In the genomic region with DNA sequence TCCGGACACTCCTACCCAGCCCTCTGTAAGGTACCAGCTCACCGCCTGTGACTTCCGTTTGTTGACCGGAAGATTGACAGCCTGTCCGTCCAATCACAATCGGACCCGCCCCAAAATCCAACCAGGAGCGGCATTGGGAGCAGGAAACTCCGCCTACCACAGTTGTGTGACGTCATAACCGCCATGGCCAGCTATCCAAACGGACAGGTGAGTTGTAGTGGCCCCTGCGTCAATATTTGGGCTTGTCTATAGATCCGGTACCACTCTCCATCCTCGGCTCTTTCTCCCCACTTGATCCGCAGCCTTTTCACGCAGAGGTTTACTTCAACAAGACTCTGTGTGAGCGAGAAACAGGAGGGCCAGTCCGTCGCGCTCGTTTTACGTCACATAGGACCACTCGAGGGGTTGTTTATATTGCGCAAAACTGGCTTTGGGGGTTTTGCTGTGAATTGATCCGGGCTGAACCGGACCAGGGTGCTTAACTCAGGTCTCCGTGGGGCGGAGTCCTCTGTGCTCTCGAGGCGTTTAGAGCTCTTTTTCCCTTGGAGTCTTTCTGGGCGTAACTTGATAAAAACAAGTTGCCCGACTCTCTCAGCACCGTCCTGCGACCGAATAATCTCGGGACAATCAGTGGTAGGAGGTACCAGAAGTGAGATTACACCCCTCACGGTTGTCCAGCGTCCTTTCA, we compare ENCODE assay signal across 8 mouse cellular contexts. TPM values are rescaled to one million over a fixed set of nuclear protein-coding genes. Genes with fewer than 3 reads are reported as not detected.
DNase-seq lines count a peak whose midpoint lies in the region; ATAC-seq lines count a peak whose summit lies in the region.

No protein-coding gene starts in this region.

- DNase-seq in CD8-positive naive resting alpha-beta T cell, adult 2 months (ENCODE audit: low read depth in 2 of 2, low spot score in 2 of 2): peak; percentile 95 to 99
- peak; percentile 100 for DNase-seq in c-Kit-positive CD71-negative TER-119-negative erythroid progenitor cells, embryonic 14.5 days (ENCODE audit: low read depth)
- DNase-seq in forebrain, embryonic 11.5 days (ENCODE audit: low spot score): peak; percentile 100
- DNase-seq in kidney, postnatal 36 days: peak; percentile 100
- peak; percentile 99 for DNase-seq in telencephalon, adult 2 months (ENCODE audit: low read depth, low spot score)

- H3K4me1 ChIP-seq in forebrain, embryonic 11.5 days (replicated peaks; ENCODE audit: control insufficient read depth, insufficient read depth, low read length): peaks cover 4% of the 10 kb centered on the region; the same call in 1 of the 2 replicates
- peaks cover 7% of the 10 kb centered on the region for H3K4me1 ChIP-seq in heart, embryonic 16.5 days (ENCODE audit: control insufficient read depth, insufficient read depth, low read length)
- H3K4me1 ChIP-seq in liver, embryonic 15.5 days (replicated peaks): peaks cover 61% of the 10 kb centered on the region
- H3K4me1 ChIP-seq in neural tube, embryonic 12.5 days: peaks cover 9% of the 10 kb centered on the region

- ATAC-seq in forebrain, embryonic 11.5 days (replicated peaks; ENCODE audit: low FRiP score): peak; percentile 96
- peak; percentile 96 for ATAC-seq in heart, embryonic 16.5 days (replicated peaks; ENCODE audit: extremely low read depth, insufficient read depth, low FRiP score)
- ATAC-seq in liver, embryonic 15.5 days (ENCODE audit: insufficient read depth): peak; percentile 91
- ATAC-seq in neural tube, embryonic 12.5 days (ENCODE audit: low FRiP score, low read depth): peak; percentile 95

- H3K27ac ChIP-seq in forebrain, embryonic 11.5 days (ENCODE audit: low read depth, low read length): no peak overlapping the region
- H3K27ac ChIP-seq in heart, embryonic 16.5 days (ENCODE audit: low read length): peak overlapping the region; percentile 44
- peak overlapping the region; percentile 92 for H3K27ac ChIP-seq in liver, embryonic 15.5 days (replicated peaks)
- no peak overlapping the region for H3K27ac ChIP-seq in neural tube, embryonic 12.5 days

- no peaks in the 10 kb centered on the region for H3K9me3 ChIP-seq in forebrain, embryonic 11.5 days (ENCODE audit: control insufficient read depth, low read length)
- peaks cover 5% of the 10 kb centered on the region; the same call in 1 of the 2 replicates for H3K9me3 ChIP-seq in heart, embryonic 16.5 days (replicated peaks; ENCODE audit: control insufficient read depth, low read length)
- no peaks in the 10 kb centered on the region for H3K9me3 ChIP-seq in liver, embryonic 15.5 days (replicated peaks)
- 0 out of 2 replicates have a peak, but pooled peaks cover 4% of the 10 kb centered on the region for H3K9me3 ChIP-seq in neural tube, embryonic 12.5 days

- peak overlapping the region; percentile 53 for H3K9ac ChIP-seq in forebrain, embryonic 11.5 days (ENCODE audit: low read length)
- peak overlapping the region; percentile 75 for H3K9ac ChIP-seq in heart, embryonic 16.5 days (ENCODE audit: low read length)
- H3K9ac ChIP-seq in liver, embryonic 15.5 days: peak overlapping the region; percentile 75
- H3K9ac ChIP-seq in neural tube, embryonic 12.5 days: peak overlapping the region; percentile 45

- WGBS in forebrain, embryonic 11.5 days: 2% methylated on average over 39 of the region's 39 CpGs
- WGBS in heart, embryonic 16.5 days: under 1% methylated on average over 39 of the region's 39 CpGs
- WGBS in liver, embryonic 15.5 days (ENCODE audit: insufficient replicate concordance): under 1% methylated on average over 39 of the region's 39 CpGs
- 1% methylated on average over 39 of the region's 39 CpGs for WGBS in neural tube, embryonic 12.5 days

- H3K4me3 ChIP-seq in forebrain, embryonic 11.5 days (ENCODE audit: low read depth, low read length): peak overlapping the region; percentile 86
- peak overlapping the region; percentile 79 for H3K4me3 ChIP-seq in heart, embryonic 16.5 days (ENCODE audit: low read length)
- H3K4me3 ChIP-seq in liver, embryonic 15.5 days (replicated peaks): peak overlapping the region; percentile 86
- H3K4me3 ChIP-seq in neural tube, embryonic 12.5 days: peak overlapping the region; percentile 51

- no peaks in the 10 kb centered on the region for H3K36me3 ChIP-seq in forebrain, embryonic 11.5 days (ENCODE audit: control insufficient read depth, insufficient read depth, low read length)
- H3K36me3 ChIP-seq in heart, embryonic 16.5 days (ENCODE audit: control insufficient read depth, insufficient read depth): no peaks in the 10 kb centered on the region
- no peaks in the 10 kb centered on the region for H3K36me3 ChIP-seq in liver, embryonic 15.5 days (replicated peaks)
- no peaks in the 10 kb centered on the region for H3K36me3 ChIP-seq in neural tube, embryonic 12.5 days

- H3K27me3 ChIP-seq in forebrain, embryonic 11.5 days (ENCODE audit: control insufficient read depth, insufficient read depth, low read length): no peaks in the 10 kb centered on the region
- H3K27me3 ChIP-seq in heart, embryonic 16.5 days (ENCODE audit: control insufficient read depth, insufficient read depth, low read length): no peaks in the 10 kb centered on the region
- peaks cover 6% of the 10 kb centered on the region; the same call in 1 of the 2 replicates for H3K27me3 ChIP-seq in liver, embryonic 15.5 days
- H3K27me3 ChIP-seq in neural tube, embryonic 12.5 days (replicated peaks): no peaks in the 10 kb centered on the region

- peak overlapping the region; percentile 74 for H3K4me2 ChIP-seq in forebrain, embryonic 11.5 days (ENCODE audit: low read depth, low read length, severe bottlenecking)
- H3K4me2 ChIP-seq in heart, embryonic 16.5 days (ENCODE audit: low read depth, low read length): peak overlapping the region; percentile 70
- peak overlapping the region; percentile 75 for H3K4me2 ChIP-seq in liver, embryonic 15.5 days
- peak overlapping the region; percentile 65 for H3K4me2 ChIP-seq in neural tube, embryonic 12.5 days (replicated peaks)

RNA-seq across cellular contexts. Expression of a gene that starts 5.2 kb away (rescaled TPM):
- 62.7 and 75.8 TPM in 2 replicates for polyA plus RNA-seq in forebrain, embryonic 11.5 days (2014; fragmentation: Nextera tagmentation; extraction: Ambion mirVana)
- 61.9 and 62.9 TPM in 2 replicates for polyA plus RNA-seq in heart, embryonic 16.5 days (2015; fragmentation: Nextera tagmentation; extraction: Ambion mirVana)
- polyA plus RNA-seq in liver, embryonic 15.5 days (2015; fragmentation: Nextera tagmentation; extraction: Ambion mirVana): 41.2 and 46.9 TPM in 2 replicates
- polyA plus RNA-seq in neural tube, embryonic 12.5 days (2016; fragmentation: Nextera tagmentation; extraction: Ambion mirVana): 64.8 and 66.7 TPM in 2 replicates

RNA-seq across cellular contexts. Expression of a gene that starts 31.6 kb away (rescaled TPM):
- 0.27 and 0.28 TPM in 2 replicates for polyA plus RNA-seq in forebrain, embryonic 11.5 days (2014; fragmentation: Nextera tagmentation; extraction: Ambion mirVana)
- polyA plus RNA-seq in heart, embryonic 16.5 days (2015; fragmentation: Nextera tagmentation; extraction: Ambion mirVana): 0.19 TPM in 1 of 2 replicates, not detected in the other
- polyA plus RNA-seq in liver, embryonic 15.5 days (2015; fragmentation: Nextera tagmentation; extraction: Ambion mirVana): not detected in 2 replicates
- polyA plus RNA-seq in neural tube, embryonic 12.5 days (2016; fragmentation: Nextera tagmentation; extraction: Ambion mirVana): 0.52 and 0.62 TPM in 2 replicates

RNA-seq across cellular contexts. Expression of a gene that starts 59.9 kb away (rescaled TPM):
- polyA plus RNA-seq in forebrain, embryonic 11.5 days (2014; fragmentation: Nextera tagmentation; extraction: Ambion mirVana): 5.9 and 6.3 TPM in 2 replicates
- 26.6 and 37.7 TPM in 2 replicates for polyA plus RNA-seq in heart, embryonic 16.5 days (2015; fragmentation: Nextera tagmentation; extraction: Ambion mirVana)
- polyA plus RNA-seq in liver, embryonic 15.5 days (2015; fragmentation: Nextera tagmentation; extraction: Ambion mirVana): 3.4 and 3.6 TPM in 2 replicates
- polyA plus RNA-seq in neural tube, embryonic 12.5 days (2016; fragmentation: Nextera tagmentation; extraction: Ambion mirVana): 12.7 and 12.8 TPM in 2 replicates

Comparison
In these comparisons a context has a peak if more than half of its experiments do, and no peak if none do; other contexts are left out.
1. H3K27ac ChIP-seq: peak in heart, embryonic 16.5 days (single experiment) and liver, embryonic 15.5 days (single experiment); none in forebrain, embryonic 11.5 days (single experiment) and neural tube, embryonic 12.5 days (single experiment).
2. Peak in every context shown above with its lines, with median percentiles within 50 percentile points of each other: DNase-seq, ATAC-seq, H3K4me2 ChIP-seq, H3K4me3 ChIP-seq and H3K9ac ChIP-seq.